Mouse (Mus musculus): ENCODE measurements around the gene Ints5. TPM values are rescaled to one million over a fixed set of nuclear protein-coding genes. Genes with fewer than 3 reads are reported as not detected.
A peak's percentile ranks its signal among the peaks of the same experiment; 100 is the strongest.

The Ints5 gene
- polyA plus RNA-seq, 1 experiment = 5.9 TPM

GRCm38 (mm10) chr19:8930117-8930516 lies 37.3 kb downstream of the Ints5 start:
- Histone ChIP-seq H3K4me3 (ENCODE audit: insufficient read depth, low read depth, low read length) (peak overlapping the region; percentile 92), H3K4me1 (ENCODE audit: control insufficient read depth, insufficient read depth, insufficient read length, low read length) (no peaks in the 10 kb centered on the region), H3K27ac (replicated peaks; ENCODE audit: low read depth, low read length) (peak overlapping the region; percentile 70)

- no peaks in the 10 kb centered on the region for H3K4me1 ChIP-seq (ENCODE audit: control insufficient read depth, insufficient read depth, insufficient read length, low read length)
- H3K4me3 ChIP-seq (ENCODE audit: insufficient read depth, low read depth, low read length) = 0 out of 2 replicates have a peak overlapping the region, but pooled peaks have one; percentile 92
- H3K27ac ChIP-seq (replicated peaks; ENCODE audit: low read depth, low read length) = no peak overlapping the region
These were observed 38.0 kb downstream of the Ints5 start for GRCm38 (mm10) chr19:8930771-8931170.

GRCm38 (mm10) chr19:8936736-8937135 lies 43.9 kb downstream of the Ints5 start:
- Histone ChIP-seq H3K4me3 (ENCODE audit: insufficient read depth, low read depth, low read length) (no peak overlapping the region), H3K4me1 (ENCODE audit: control insufficient read depth, insufficient read depth, insufficient read length, low read length) (no peaks in the 10 kb centered on the region), H3K27ac (replicated peaks; ENCODE audit: low read depth, low read length) (no peak overlapping the region)

- Histone ChIP-seq H3K4me1 (ENCODE audit: control insufficient read depth, insufficient read depth, insufficient read length, low read length) (0 out of 2 replicates have a peak, but pooled peaks cover 2% of the 10 kb centered on the region), H3K27ac (replicated peaks; ENCODE audit: low read depth, low read length) (no peak overlapping the region; the same call in 1 of the 2 replicates), H3K4me3 (ENCODE audit: insufficient read depth, low read depth, low read length) (peak overlapping the region; percentile 86; the same call in 1 of the 2 replicates)
These were observed 47.8 kb downstream of the Ints5 start for GRCm38 (mm10) chr19:8940526-8941133.

GRCm38 (mm10) chr19:8941136-8941514 lies 48.3 kb downstream of the Ints5 start:
- Histone ChIP-seq H3K4me3 (ENCODE audit: insufficient read depth, low read depth, low read length) (peak overlapping the region; percentile 86), H3K27ac (replicated peaks; ENCODE audit: low read depth, low read length) (no peak overlapping the region; the same call in 1 of the 2 replicates), H3K4me1 (ENCODE audit: control insufficient read depth, insufficient read depth, insufficient read length, low read length) (0 out of 2 replicates have a peak, but pooled peaks cover 2% of the 10 kb centered on the region)

- Histone ChIP-seq H3K27ac (replicated peaks; ENCODE audit: low read depth, low read length) (peak within 1 kb of the TSS; percentile 89), H3K4me3 (ENCODE audit: insufficient read depth, low read depth, low read length) (peak within 1 kb of the TSS; percentile 86), H3K4me1 (ENCODE audit: control insufficient read depth, insufficient read depth, insufficient read length, low read length) (0 out of 2 replicates have a peak, but pooled peaks cover 2% of the 10 kb centered on the region)
These were observed 48.9 kb downstream of the Ints5 start, which contains the start of gene Mta2 for GRCm38 (mm10) chr19:8941515-8942217. Gene Mta2 (plus strand): TSS chr19:8941875.

GRCm38 (mm10) chr19:8942276-8942964 lies 49.6 kb downstream of the Ints5 start:
- peak overlapping the region; percentile 89 for H3K27ac ChIP-seq (replicated peaks; ENCODE audit: low read depth, low read length)
- H3K4me3 ChIP-seq (ENCODE audit: insufficient read depth, low read depth, low read length) = peak overlapping the region; percentile 86
- H3K4me1 ChIP-seq (ENCODE audit: control insufficient read depth, insufficient read depth, insufficient read length, low read length) = 0 out of 2 replicates have a peak, but pooled peaks cover 2% of the 10 kb centered on the region

GRCm38 (mm10) chr19:8943047-8943446 lies 50.2 kb downstream of the Ints5 start:
- H3K4me1 ChIP-seq (ENCODE audit: control insufficient read depth, insufficient read depth, insufficient read length, low read length) = 0 out of 2 replicates have a peak, but pooled peaks cover 2% of the 10 kb centered on the region
- no peak overlapping the region for H3K27ac ChIP-seq (replicated peaks; ENCODE audit: low read depth, low read length)
- peak overlapping the region; percentile 86 for H3K4me3 ChIP-seq (ENCODE audit: insufficient read depth, low read depth, low read length)

GRCm38 (mm10) chr19:8944062-8944461 lies 51.3 kb downstream of the Ints5 start:
- Histone ChIP-seq H3K27ac (replicated peaks; ENCODE audit: low read depth, low read length) (no peak overlapping the region; the same call in 1 of the 2 replicates), H3K4me1 (ENCODE audit: control insufficient read depth, insufficient read depth, insufficient read length, low read length) (0 out of 2 replicates have a peak, but pooled peaks cover 2% of the 10 kb centered on the region), H3K4me3 (ENCODE audit: insufficient read depth, low read depth, low read length) (peak overlapping the region; percentile 86)

- 0 out of 2 replicates have a peak, but pooled peaks cover 2% of the 10 kb centered on the region for H3K4me1 ChIP-seq (ENCODE audit: control insufficient read depth, insufficient read depth, insufficient read length, low read length)
- H3K27ac ChIP-seq (replicated peaks; ENCODE audit: low read depth, low read length) = no peak overlapping the region
- peak overlapping the region; percentile 56 for H3K4me3 ChIP-seq (ENCODE audit: insufficient read depth, low read depth, low read length)
These were observed 51.9 kb downstream of the Ints5 start for GRCm38 (mm10) chr19:8944750-8945149.

- Histone ChIP-seq H3K4me1 (ENCODE audit: control insufficient read depth, insufficient read depth, insufficient read length, low read length) (0 out of 2 replicates have a peak, but pooled peaks cover 2% of the 10 kb centered on the region), H3K27ac (replicated peaks; ENCODE audit: low read depth, low read length) (no peak overlapping the region), H3K4me3 (ENCODE audit: insufficient read depth, low read depth, low read length) (peak overlapping the region; percentile 56)
These were observed 52.4 kb downstream of the Ints5 start for GRCm38 (mm10) chr19:8945251-8945650.

GRCm38 (mm10) chr19:8946929-8947328 lies 54.1 kb downstream of the Ints5 start:
- Histone ChIP-seq H3K4me3 (ENCODE audit: insufficient read depth, low read depth, low read length) (no peak overlapping the region), H3K27ac (replicated peaks; ENCODE audit: low read depth, low read length) (no peak overlapping the region), H3K4me1 (ENCODE audit: control insufficient read depth, insufficient read depth, insufficient read length, low read length) (0 out of 2 replicates have a peak, but pooled peaks cover 2% of the 10 kb centered on the region)

Data from brown adipose tissue, adult 24 weeks (tissue).